Mouse (Mus musculus) CH12.LX (cell line): ENCODE results near the gene Rnf182. TPM values are rescaled to one million over a fixed set of nuclear protein-coding genes. Genes with fewer than 3 reads are reported as not detected.

ENCODE experiments used
- DNase-seq: peaks from one replicate; pipeline ENCODE4 v3.0.0-alpha.2; 2013; ENCODE audit errors: extremely low read depth
- H3K27ac ChIP-seq: 2 replicates; pipeline ENCODE4 v1.5.1; 2012; ENCODE audit warnings: low read depth, mild to moderate bottlenecking, control low read depth, moderate library complexity; ENCODE audit not compliant: insufficient read depth
- H3K27me3 ChIP-seq: replicated peaks from 2 replicates; pipeline ENCODE3; 2012; ENCODE audit warnings: inconsistent platforms
- H3K36me3 ChIP-seq, 2 experiments: replicated peaks in 1 of 2; 2 replicates each; pipeline versions ENCODE3 to v1.6.1; 2012; ENCODE audit warnings: inconsistent platforms in 1 of 2, low read length in 1 of 2, mild to moderate bottlenecking in 1 of 2, mixed read lengths in 1 of 2, moderate library complexity in 1 of 2; ENCODE audit not compliant: control insufficient read depth in 1 of 2, insufficient read depth in 1 of 2
- H3K4me1 ChIP-seq, 2 experiments: 2 replicates each; pipeline ENCODE4 v1.6.1; 2012; ENCODE audit warnings: inconsistent platforms in 1 of 2, moderate library complexity in 1 of 2; ENCODE audit not compliant: insufficient read depth in 2 of 2, control insufficient read depth in 1 of 2
- H3K4me2 ChIP-seq: 2 replicates; pipeline ENCODE4 v1.6.1; 2012; ENCODE audit warnings: low read depth, mild to moderate bottlenecking, control low read depth; ENCODE audit not compliant: poor library complexity, insufficient read depth, severe bottlenecking
- H3K4me3 ChIP-seq, 3 experiments: fragments of 150-350 bp in 1 of 3; sonication (generic) in 1 of 3; replicated peaks in 1 of 3; 2 replicates each; pipeline versions ENCODE3 to v1.5.1; 2011 to 2012; ENCODE audit warnings: low read depth in 2 of 3, low read length in 2 of 3, mild to moderate bottlenecking in 2 of 3, moderate library complexity in 2 of 3, control low read depth in 1 of 3, improper control_type of control experiment in 1 of 3, inconsistent platforms in 1 of 3, mixed read lengths in 1 of 3; ENCODE audit not compliant: poor library complexity in 1 of 3
- H3K79me2 ChIP-seq: replicated peaks from 2 replicates; pipeline ENCODE4 v1.6.1; 2012; ENCODE audit warnings: mild to moderate bottlenecking, moderate library complexity; ENCODE audit not compliant: control insufficient read depth, poor library complexity, insufficient read depth, severe bottlenecking; ENCODE audit errors: extremely low read depth
- H3K9ac ChIP-seq: 2 replicates; pipeline ENCODE4 v1.6.1; 2012; ENCODE audit warnings: low read depth, mild to moderate bottlenecking, control low read depth, moderate library complexity; ENCODE audit not compliant: insufficient read depth
- H3K9me3 ChIP-seq: replicated peaks from 2 replicates; pipeline ENCODE3; 2012; ENCODE audit warnings: low read length, inconsistent platforms, mixed read lengths
- CHD1 ChIP-seq: IDR thresholded peaks from 2 replicates; pipeline ENCODE4 v1.6.1; 2012; ENCODE audit warnings: low read depth, low read length, improper control_type of control experiment, inconsistent platforms
- CHD2 ChIP-seq: IDR thresholded peaks from 2 replicates; pipeline ENCODE4 v1.6.1; 2011; ENCODE audit warnings: low read length, improper control_type of control experiment
- CTCF ChIP-seq, 2 experiments: IDR thresholded peaks in 1 of 2; conservative IDR thresholded peaks in 1 of 2; 2 replicates each; pipeline ENCODE4 v1.5.1; 2011 to 2012; ENCODE audit warnings: low read depth in 2 of 2, low read length in 2 of 2, improper control_type of control experiment in 1 of 2, inconsistent platforms in 1 of 2, mild to moderate bottlenecking in 1 of 2, moderate library complexity in 1 of 2
- ELF1 ChIP-seq: IDR thresholded peaks from 2 replicates; pipeline ENCODE4 v1.6.1; 2014; ENCODE audit warnings: low read depth, mild to moderate bottlenecking, inconsistent platforms, low read length, improper control_type of control experiment
- EP300 ChIP-seq: IDR thresholded peaks from 2 replicates; pipeline ENCODE4 v1.6.1; 2011; ENCODE audit warnings: low read length, improper control_type of control experiment
- HCFC1 ChIP-seq: IDR thresholded peaks from 2 replicates; pipeline ENCODE4 v1.6.1; 2012; ENCODE audit warnings: low read depth, mild to moderate bottlenecking, inconsistent platforms, low read length, improper control_type of control experiment
- IRF4 ChIP-seq: IDR thresholded peaks from 2 replicates; pipeline ENCODE4 v1.6.1; 2014; ENCODE audit warnings: low read depth, mild to moderate bottlenecking, inconsistent platforms, low read length, improper control_type of control experiment
- JUND ChIP-seq: conservative IDR thresholded peaks from 2 replicates; pipeline ENCODE4 v1.6.1; 2011; ENCODE audit warnings: low read depth, low read length, improper control_type of control experiment
- KAT2A ChIP-seq: IDR thresholded peaks from 2 replicates; pipeline ENCODE4 v1.6.1; 2012; ENCODE audit warnings: low read length, improper control_type of control experiment, inconsistent platforms; ENCODE audit not compliant: insufficient replicate concordance
- MAFK ChIP-seq: IDR thresholded peaks from 2 replicates; pipeline ENCODE4 v1.6.1; 2011; ENCODE audit warnings: low read length, improper control_type of control experiment; ENCODE audit not compliant: insufficient replicate concordance
- MAX ChIP-seq: IDR thresholded peaks from 2 replicates; pipeline ENCODE4 v1.6.1; 2011; ENCODE audit warnings: low read length, improper control_type of control experiment
- MAZ ChIP-seq: IDR thresholded peaks from 2 replicates; pipeline ENCODE4 v1.6.1; 2012; ENCODE audit warnings: low read depth, mild to moderate bottlenecking, inconsistent platforms, low read length, improper control_type of control experiment, moderate library complexity
- MEF2A ChIP-seq: IDR thresholded peaks from 2 replicates; pipeline ENCODE4 v1.6.1; 2014; ENCODE audit warnings: low read depth, mild to moderate bottlenecking, inconsistent platforms, low read length, improper control_type of control experiment, borderline replicate concordance
- MXI1 ChIP-seq: IDR thresholded peaks from 2 replicates; pipeline ENCODE4 v1.6.1; 2011; ENCODE audit warnings: mild to moderate bottlenecking, low read depth, low read length, improper control_type of control experiment
- PAX5 ChIP-seq: IDR thresholded peaks from 2 replicates; pipeline ENCODE4 v1.6.1; 2012; ENCODE audit warnings: low read length, inconsistent platforms, mixed read lengths
- POLR2A ChIP-seq: IDR thresholded peaks from 2 replicates; pipeline ENCODE4 v1.6.1; 2011; ENCODE audit warnings: low read depth, mild to moderate bottlenecking, improper control_type of control experiment, low read length
- POLR2AphosphoS2 ChIP-seq: IDR thresholded peaks from 2 replicates; pipeline ENCODE4 v1.6.1; 2011; ENCODE audit warnings: low read depth, low read length, improper control_type of control experiment
- RAD21 ChIP-seq: IDR thresholded peaks from 2 replicates; pipeline ENCODE4 v1.6.1; 2011; ENCODE audit warnings: low read depth, mild to moderate bottlenecking, low read length, improper control_type of control experiment, moderate library complexity
- RCOR1 ChIP-seq: conservative IDR thresholded peaks from 2 replicates; pipeline ENCODE4 v1.6.1; 2012; ENCODE audit warnings: low read depth, mild to moderate bottlenecking, inconsistent platforms, low read length, improper control_type of control experiment
- TBP ChIP-seq: conservative IDR thresholded peaks from 2 replicates; pipeline ENCODE4 v1.6.1; 2011; ENCODE audit warnings: low read depth, low read length, improper control_type of control experiment
- TCF12 ChIP-seq: IDR thresholded peaks from 2 replicates; pipeline ENCODE4 v1.6.1; 2014; ENCODE audit warnings: low read depth, mild to moderate bottlenecking, inconsistent platforms, low read length, improper control_type of control experiment
- USF1 ChIP-seq: IDR thresholded peaks from 2 replicates; pipeline ENCODE4 v1.6.1; 2014; ENCODE audit warnings: low read depth, mild to moderate bottlenecking, inconsistent platforms, low read length, improper control_type of control experiment
- USF2 ChIP-seq: conservative IDR thresholded peaks from 2 replicates; pipeline ENCODE4 v1.6.1; 2011; ENCODE audit warnings: low read depth, low read length, improper control_type of control experiment
- ZC3H11A ChIP-seq: IDR thresholded peaks from 2 replicates; pipeline ENCODE4 v1.6.1; 2012; ENCODE audit warnings: low read depth, mild to moderate bottlenecking, inconsistent platforms, low read length, improper control_type of control experiment
- ZMIZ1 ChIP-seq: IDR thresholded peaks from 2 replicates; pipeline ENCODE4 v1.6.1; 2012; ENCODE audit warnings: low read depth, mild to moderate bottlenecking, inconsistent platforms, low read length, improper control_type of control experiment
- ZNF384 ChIP-seq: IDR thresholded peaks from 2 replicates; pipeline ENCODE4 v1.6.1; 2012; ENCODE audit warnings: low read depth, low read length, improper control_type of control experiment, inconsistent platforms
- dilution Hi-C: fragments of 300-500 bp; cut with MboI; formaldehyde crosslinking; loops from 2 replicates; pipeline ENCODE4 v1.14.3; 2020; ENCODE audit warnings: low sequenced_read_pairs; ENCODE audit not compliant: extremely low pct_unique_long_range_greater_than_20kb, extremely low pct_ligation_motif_present
- in situ Hi-C: fragments of 300-500 bp; cut with MboI; formaldehyde crosslinking; loops from 3 replicates; pipeline ENCODE4 v1.14.3; 2019; ENCODE audit warnings: low sequenced_read_pairs, low pct_ligation_motif_present, low pct_unique_long_range_greater_than_20kb, mixed read lengths
- polyA plus RNA-seq: library from polyadenylated mRNA; unstranded; fragments of >175 nt; gene quantifications from 2 replicates; pipeline ENCODE4 v1.2.1, GENCODE M21; 2012; ENCODE audit warnings: low read depth; ENCODE audit not compliant: insufficient read length
- total RNA-seq, 2 experiments: library from RNA; depleted of rRNA; stranded (reverse); fragments of 300-350 nt in 1 of 2; fragments of >200 nt in 1 of 2; gene quantifications; 2 replicates each; pipeline ENCODE4 v1.2.3; 2012 to 2014

Rnf182 gene
- total and polyA plus RNA-seq, 3 experiments: not detected

GRCm38 (mm10) chr13:43629785-43630184, 14.3 kb downstream of the Rnf182 start:
- Histone ChIP-seq H3K9me3 (no peaks in the 10 kb centered on the region), H3K9ac (no peak overlapping the region), H3K4me2 (no peak overlapping the region), H3K27me3 (no peaks in the 10 kb centered on the region), H3K79me2 (no peaks in the 10 kb centered on the region), H3K27ac (no peak overlapping the region), H3K4me1 (no peaks in the 10 kb centered on the region), H3K36me3 (no peaks in the 10 kb centered on the region), H3K4me3 (no peak overlapping the region)
- no peak for TF ChIP-seq ZC3H11A
- TF ChIP-seq JUND: no peak
- TF ChIP-seq USF2: no peak
- no peak for TF ChIP-seq POLR2A
- no peak for TF ChIP-seq HCFC1
- no peak for TF ChIP-seq CHD1
- TF ChIP-seq IRF4: no peak
- TF ChIP-seq KAT2A: no peak
- TF ChIP-seq MEF2A: no peak
- no peak for TF ChIP-seq MXI1
- TF ChIP-seq TBP: no peak
- no peak for TF ChIP-seq CHD2
- no peak for TF ChIP-seq PAX5
- no peak for TF ChIP-seq RAD21
- no peak for TF ChIP-seq ZNF384
- no peak for TF ChIP-seq ELF1
- no peak for TF ChIP-seq TCF12
- TF ChIP-seq ZMIZ1: no peak
- TF ChIP-seq MAZ: no peak
- in situ Hi-C loops (no loop called here), dilution Hi-C loops (no loop called here)
- DNase-seq: no peak

- no peaks in the 10 kb centered on the region for H3K36me3 ChIP-seq
- in situ Hi-C loops (no loop called here), dilution Hi-C loops (no loop called here)
- H3K4me3 ChIP-seq: no peak overlapping the region
- no peak overlapping the region for H3K4me2 ChIP-seq
- H3K27ac ChIP-seq: no peak overlapping the region
- no peak overlapping the region for H3K9ac ChIP-seq
- H3K79me2 ChIP-seq: no peaks in the 10 kb centered on the region
- TF ChIP-seq EP300 (no peak), RCOR1 (no peak), CTCF (conservative IDR thresholded peaks at IDR 0.05 in 1 of 2, IDR thresholded peaks at IDR 0.05 in 1 of 2; ENCODE audit: low read depth in 2 of 2, low read length in 2 of 2) (no peak), KAT2A (no peak), ZC3H11A (no peak), PAX5 (no peak), USF1 (no peak), TCF12 (no peak), POLR2AphosphoS2 (no peak), CHD2 (no peak), MAX (no peak), CHD1 (no peak), RAD21 (no peak), MAFK (no peak)
- no peak for DNase-seq
- no peaks in the 10 kb centered on the region for H3K9me3 ChIP-seq
- no peaks in the 10 kb centered on the region for H3K4me1 ChIP-seq
- H3K27me3 ChIP-seq: no peaks in the 10 kb centered on the region
These were observed 15.8 kb downstream of the Rnf182 start for GRCm38 (mm10) chr13:43631266-43631665.
